Mouse (Mus musculus): ENCODE measurements around the gene Itpr2. TPM values are rescaled to one million over a fixed set of nuclear protein-coding genes. Genes with fewer than 3 reads are reported as not detected.

Itpr2 gene
- polyA plus RNA-seq, 1 experiment from 2014 or later, result 14.4 TPM

DNA sequence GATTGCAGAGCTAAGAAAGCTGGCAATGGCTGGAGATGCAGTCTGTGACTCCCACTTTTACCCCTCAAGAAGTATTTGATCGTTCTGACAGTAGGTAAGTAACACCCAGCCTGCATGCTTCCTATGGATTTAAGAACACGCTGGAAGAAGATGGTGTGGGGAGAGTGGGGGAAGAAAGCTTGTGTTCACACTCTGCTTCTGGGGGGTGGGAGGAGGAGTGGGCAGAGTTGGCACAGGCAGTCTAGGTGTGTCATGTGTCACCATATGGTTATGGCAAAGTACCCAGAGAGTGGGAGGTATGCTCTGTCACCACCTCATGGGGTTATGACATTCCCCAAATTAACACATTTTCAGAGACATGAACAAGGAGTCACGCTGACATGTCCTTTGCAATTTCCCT is 377.5 kb downstream of the Itpr2 start:
- no peak overlapping the region for H3K4me2 ChIP-seq (ENCODE audit: low read depth, low read length)
- no peak for ATAC-seq (ENCODE audit: low read depth)
- H3K9ac ChIP-seq (ENCODE audit: low read length), result no peak overlapping the region
- H3K4me1 ChIP-seq (replicated peaks; ENCODE audit: control insufficient read depth, insufficient read depth, low read length), result no peaks in the 10 kb centered on the region
- no peaks in the 10 kb centered on the region for H3K27me3 ChIP-seq (ENCODE audit: control insufficient read depth, insufficient read depth, low read depth, low read length)
- H3K36me3 ChIP-seq (ENCODE audit: control insufficient read depth, insufficient read depth, low read length), result no peaks in the 10 kb centered on the region
- 62% methylated on average over 3 of the region's 3 CpGs for WGBS
- no peak overlapping the region for H3K4me3 ChIP-seq (ENCODE audit: low read length)
- H3K9me3 ChIP-seq (ENCODE audit: control insufficient read depth, low read length), result no peaks in the 10 kb centered on the region
- no peak overlapping the region for H3K27ac ChIP-seq (ENCODE audit: low read length)

DNA sequence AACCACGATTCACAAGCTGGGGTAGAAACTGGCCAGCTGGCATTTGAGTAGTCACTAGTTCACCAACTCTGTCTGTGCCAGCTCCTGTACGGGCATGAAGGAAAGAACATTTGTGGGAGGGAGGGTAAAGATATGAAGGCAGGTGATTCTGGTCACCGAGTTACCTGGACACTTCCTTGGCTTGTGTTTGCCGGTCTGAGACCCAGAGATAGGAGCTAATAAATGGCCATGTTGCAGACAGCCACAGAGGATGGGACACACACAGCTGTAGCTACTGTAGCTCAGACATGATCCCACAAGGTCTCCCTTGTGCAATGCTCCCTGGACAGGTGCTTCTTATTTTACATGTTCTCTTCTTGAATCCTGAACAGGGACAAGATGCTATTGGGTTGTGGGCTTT is 378.4 kb downstream of the Itpr2 start:
- no peak overlapping the region for H3K4me2 ChIP-seq (ENCODE audit: low read depth, low read length)
- no peaks in the 10 kb centered on the region for H3K4me1 ChIP-seq (replicated peaks; ENCODE audit: control insufficient read depth, insufficient read depth, low read length)
- ATAC-seq (ENCODE audit: low read depth), result no peak
- no peaks in the 10 kb centered on the region for H3K36me3 ChIP-seq (ENCODE audit: control insufficient read depth, insufficient read depth, low read length)
- no peaks in the 10 kb centered on the region for H3K9me3 ChIP-seq (ENCODE audit: control insufficient read depth, low read length)
- no peaks in the 10 kb centered on the region for H3K27me3 ChIP-seq (ENCODE audit: control insufficient read depth, insufficient read depth, low read depth, low read length)
- H3K4me3 ChIP-seq (ENCODE audit: low read length), result no peak overlapping the region
- 91% methylated on average over 4 of the region's 4 CpGs for WGBS
- H3K9ac ChIP-seq (ENCODE audit: low read length), result no peak overlapping the region
- no peak overlapping the region for H3K27ac ChIP-seq (ENCODE audit: low read length)

- H3K27ac ChIP-seq (ENCODE audit: low read length), result no peak overlapping the region
- H3K36me3 ChIP-seq (ENCODE audit: control insufficient read depth, insufficient read depth, low read length), result no peaks in the 10 kb centered on the region
- no peak for ATAC-seq (ENCODE audit: low read depth)
- H3K9me3 ChIP-seq (ENCODE audit: control insufficient read depth, low read length), result no peaks in the 10 kb centered on the region
- H3K4me1 ChIP-seq (replicated peaks; ENCODE audit: control insufficient read depth, insufficient read depth, low read length), result no peaks in the 10 kb centered on the region
- 85% methylated on average over 6 of the region's 6 CpGs for WGBS
- H3K4me3 ChIP-seq (ENCODE audit: low read length), result no peak overlapping the region
- no peak overlapping the region for H3K4me2 ChIP-seq (ENCODE audit: low read depth, low read length)
- H3K27me3 ChIP-seq (ENCODE audit: control insufficient read depth, insufficient read depth, low read depth, low read length), result no peaks in the 10 kb centered on the region
- H3K9ac ChIP-seq (ENCODE audit: low read length), result no peak overlapping the region
Measured at GRCm38 (mm10) chr6:146120172-146120571, 381.9 kb downstream of the Itpr2 start.

GRCm38 (mm10) chr6:146114731-146115302 is 387.2 kb downstream of the Itpr2 start:
- Histone ChIP-seq H3K4me1 (replicated peaks; ENCODE audit: control insufficient read depth, insufficient read depth, low read length) (peaks cover 21% of the 10 kb centered on the region; the same call in 1 of the 2 replicates), H3K4me3 (ENCODE audit: low read length) (no peak overlapping the region), H3K27ac (ENCODE audit: low read length) (no peak overlapping the region), H3K9ac (ENCODE audit: low read length) (no peak overlapping the region), H3K27me3 (ENCODE audit: control insufficient read depth, insufficient read depth, low read depth, low read length) (no peaks in the 10 kb centered on the region), H3K4me2 (ENCODE audit: low read depth, low read length) (peak overlapping the region; percentile 15; the same call in 1 of the 2 replicates), H3K9me3 (ENCODE audit: control insufficient read depth, low read length) (no peaks in the 10 kb centered on the region), H3K36me3 (ENCODE audit: control insufficient read depth, insufficient read depth, low read length) (no peaks in the 10 kb centered on the region)
- peak; percentile 34; the same call in 1 of the 2 replicates for ATAC-seq (ENCODE audit: low read depth)
- 10% methylated on average over 12 of the region's 12 CpGs for WGBS

DNA sequence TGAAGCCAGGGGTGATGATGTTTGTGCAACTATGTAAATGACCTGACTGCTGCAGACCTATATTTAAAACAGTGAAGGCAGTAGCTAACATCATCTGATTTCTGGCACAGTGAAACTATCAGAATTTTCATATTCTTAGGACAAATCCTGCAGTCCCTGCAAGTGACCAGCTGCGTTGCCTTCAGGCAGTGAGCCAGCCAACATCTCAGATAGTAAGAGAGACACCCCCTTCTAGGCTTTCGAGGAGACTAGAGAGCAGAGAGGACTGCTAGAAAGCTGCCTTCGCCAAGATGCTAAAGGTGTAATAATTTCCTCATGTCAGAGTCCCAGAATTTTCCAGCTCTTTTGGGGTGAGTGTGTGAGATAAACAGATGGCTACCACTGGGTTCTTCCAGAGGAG is 388.0 kb downstream of the Itpr2 start:
- ATAC-seq (ENCODE audit: low read depth), result no peak
- Histone ChIP-seq H3K27ac (ENCODE audit: low read length) (no peak overlapping the region), H3K4me1 (replicated peaks; ENCODE audit: control insufficient read depth, insufficient read depth, low read length) (peaks cover 21% of the 10 kb centered on the region; the same call in 1 of the 2 replicates), H3K4me2 (ENCODE audit: low read depth, low read length) (no peak overlapping the region), H3K9me3 (ENCODE audit: control insufficient read depth, low read length) (no peaks in the 10 kb centered on the region), H3K9ac (ENCODE audit: low read length) (no peak overlapping the region), H3K36me3 (ENCODE audit: control insufficient read depth, insufficient read depth, low read length) (no peaks in the 10 kb centered on the region), H3K4me3 (ENCODE audit: low read length) (no peak overlapping the region), H3K27me3 (ENCODE audit: control insufficient read depth, insufficient read depth, low read depth, low read length) (no peaks in the 10 kb centered on the region)
- WGBS, result 35% methylated on average over 3 of the region's 3 CpGs

DNA sequence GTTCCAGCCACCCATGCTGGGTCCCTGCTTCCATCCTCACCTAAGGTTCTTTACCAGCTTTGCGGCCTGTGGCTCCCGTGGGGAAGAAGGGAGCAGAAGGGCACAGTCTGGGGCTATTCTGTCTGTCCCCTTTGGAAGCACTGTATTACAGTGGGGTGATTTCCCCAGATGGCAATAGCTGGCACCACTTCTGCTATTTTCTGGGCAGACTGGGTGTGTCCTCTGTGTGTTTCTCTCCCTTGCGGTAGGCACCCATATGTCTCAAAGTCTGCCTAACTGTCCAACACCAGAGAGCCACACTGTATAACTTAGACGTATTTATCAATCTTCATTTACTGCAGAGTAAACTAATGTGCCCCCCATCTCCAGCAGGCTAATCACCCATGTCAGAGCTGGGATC is 388.9 kb downstream of the Itpr2 start:
- no peak overlapping the region for H3K9ac ChIP-seq (ENCODE audit: low read length)
- ATAC-seq (ENCODE audit: low read depth), result no peak
- no peak overlapping the region for H3K4me3 ChIP-seq (ENCODE audit: low read length)
- H3K4me1 ChIP-seq (replicated peaks; ENCODE audit: control insufficient read depth, insufficient read depth, low read length), result peaks cover 21% of the 10 kb centered on the region; the same call in 1 of the 2 replicates
- H3K27ac ChIP-seq (ENCODE audit: low read length), result no peak overlapping the region
- no peak overlapping the region for H3K4me2 ChIP-seq (ENCODE audit: low read depth, low read length)
- no peaks in the 10 kb centered on the region for H3K27me3 ChIP-seq (ENCODE audit: control insufficient read depth, insufficient read depth, low read depth, low read length)
- no peaks in the 10 kb centered on the region for H3K36me3 ChIP-seq (ENCODE audit: control insufficient read depth, insufficient read depth, low read length)
- H3K9me3 ChIP-seq (ENCODE audit: control insufficient read depth, low read length), result no peaks in the 10 kb centered on the region
- WGBS, result 68% methylated on average over 4 of the region's 4 CpGs

- WGBS, result 33% methylated on average over 7 of the region's 7 CpGs
Measured at GRCm38 (mm10) chr6:146112211-146112610, 389.8 kb downstream of the Itpr2 start.

DNA sequence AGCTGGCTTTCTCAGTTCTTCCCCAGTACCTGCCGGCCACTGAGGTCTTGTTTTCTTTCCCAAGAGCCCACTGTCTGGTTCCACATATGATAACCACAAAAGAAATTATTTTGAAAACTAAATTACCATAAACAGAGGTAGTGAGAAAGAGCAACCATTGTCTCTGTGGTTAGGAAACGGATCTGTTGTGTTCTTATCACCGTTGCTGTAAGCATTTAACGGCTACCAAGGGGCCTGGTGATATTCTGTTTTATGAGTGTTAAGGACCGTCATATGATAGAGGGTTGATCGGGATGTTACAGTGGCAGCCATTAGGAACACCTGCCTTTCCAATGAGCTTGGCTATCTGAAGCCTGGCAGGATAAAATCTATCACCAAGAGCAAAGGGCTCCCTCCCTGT is 390.2 kb downstream of the Itpr2 start:
- ATAC-seq (ENCODE audit: low read depth), result no peak

More at GRCm38 (mm10) chr6:146112211-146112610, 389.8 kb downstream of the Itpr2 start:
- Histone ChIP-seq H3K27ac (ENCODE audit: low read length) (no peak overlapping the region), H3K27me3 (ENCODE audit: control insufficient read depth, insufficient read depth, low read depth, low read length) (no peaks in the 10 kb centered on the region), H3K4me1 (replicated peaks; ENCODE audit: control insufficient read depth, insufficient read depth, low read length) (peaks cover 21% of the 10 kb centered on the region; the same call in 1 of the 2 replicates), H3K9me3 (ENCODE audit: control insufficient read depth, low read length) (no peaks in the 10 kb centered on the region), H3K36me3 (ENCODE audit: control insufficient read depth, insufficient read depth, low read length) (no peaks in the 10 kb centered on the region), H3K9ac (ENCODE audit: low read length) (no peak overlapping the region), H3K4me2 (ENCODE audit: low read depth, low read length) (no peak overlapping the region), H3K4me3 (ENCODE audit: low read length) (no peak overlapping the region)
- no peak for ATAC-seq (ENCODE audit: low read depth)

DNA sequence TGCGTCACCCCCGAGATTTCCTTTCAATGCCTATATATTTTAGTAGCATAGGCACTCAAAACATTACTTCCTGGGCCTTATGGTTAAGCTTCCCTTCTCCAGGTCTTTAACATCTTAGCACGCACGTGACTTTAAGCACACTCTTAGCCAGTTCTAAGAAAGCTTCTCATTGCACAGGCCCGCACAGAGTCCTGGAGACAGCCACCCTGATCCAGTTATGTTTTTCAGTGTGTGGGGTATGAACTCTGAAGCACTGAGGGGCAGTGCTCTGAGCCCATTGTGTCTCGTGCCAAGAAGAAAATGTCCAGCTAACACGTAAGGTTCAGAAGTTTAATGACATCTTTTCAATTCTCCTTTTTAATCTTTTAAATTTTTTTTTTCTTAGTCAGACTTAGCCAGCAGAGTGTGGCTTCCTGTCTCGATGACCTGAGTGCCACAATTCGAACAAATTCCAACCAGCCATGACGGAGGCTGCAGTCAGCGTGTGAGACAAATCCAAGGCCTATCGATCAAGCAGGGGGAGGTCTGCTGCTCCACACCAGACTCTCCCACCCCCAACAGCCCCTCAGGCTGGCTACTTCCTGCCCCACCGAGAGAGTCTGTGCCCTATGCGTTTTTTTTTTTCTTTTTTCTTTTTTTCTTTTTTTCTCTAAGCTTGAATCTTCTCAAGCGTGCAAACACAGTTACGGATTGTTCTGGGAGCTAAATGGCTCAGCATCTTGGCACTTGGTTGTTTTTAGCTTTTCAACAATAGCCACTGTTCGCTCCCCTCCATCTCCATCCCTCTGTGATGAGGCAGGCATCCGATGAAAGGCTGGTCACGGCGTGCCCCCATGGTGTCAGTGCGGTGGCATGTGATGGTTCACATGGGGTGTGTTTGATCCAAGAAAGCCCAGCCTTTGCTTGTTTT is 390.9 kb downstream of the Itpr2 start:
- no peaks in the 10 kb centered on the region for H3K27me3 ChIP-seq (ENCODE audit: control insufficient read depth, insufficient read depth, low read depth, low read length)
- WGBS, result 36% methylated on average over 21 of the region's 21 CpGs
- no peak overlapping the region for H3K27ac ChIP-seq (ENCODE audit: low read length)
- peak; percentile 72; the same call in 1 of the 2 replicates for ATAC-seq (ENCODE audit: low read depth)
- no peaks in the 10 kb centered on the region for H3K9me3 ChIP-seq (ENCODE audit: control insufficient read depth, low read length)
- H3K36me3 ChIP-seq (ENCODE audit: control insufficient read depth, insufficient read depth, low read length), result no peaks in the 10 kb centered on the region
- H3K4me3 ChIP-seq (ENCODE audit: low read length), result no peak overlapping the region
- H3K9ac ChIP-seq (ENCODE audit: low read length), result no peak overlapping the region
- H3K4me2 ChIP-seq (ENCODE audit: low read depth, low read length), result no peak overlapping the region
- H3K4me1 ChIP-seq (replicated peaks; ENCODE audit: control insufficient read depth, insufficient read depth, low read length), result peaks cover 21% of the 10 kb centered on the region; the same call in 1 of the 2 replicates

More for the DNA sequence above, 390.2 kb downstream of the Itpr2 start:
- no peaks in the 10 kb centered on the region for H3K36me3 ChIP-seq (ENCODE audit: control insufficient read depth, insufficient read depth, low read length)
- no peak overlapping the region for H3K27ac ChIP-seq (ENCODE audit: low read length)
- peaks cover 21% of the 10 kb centered on the region; the same call in 1 of the 2 replicates for H3K4me1 ChIP-seq (replicated peaks; ENCODE audit: control insufficient read depth, insufficient read depth, low read length)
- no peaks in the 10 kb centered on the region for H3K27me3 ChIP-seq (ENCODE audit: control insufficient read depth, insufficient read depth, low read depth, low read length)
- no peak overlapping the region for H3K4me3 ChIP-seq (ENCODE audit: low read length)
- H3K9ac ChIP-seq (ENCODE audit: low read length), result no peak overlapping the region
- no peak overlapping the region for H3K4me2 ChIP-seq (ENCODE audit: low read depth, low read length)
- 55% methylated on average over 6 of the region's 6 CpGs for WGBS
- no peaks in the 10 kb centered on the region for H3K9me3 ChIP-seq (ENCODE audit: control insufficient read depth, low read length)

Measured in lung, embryonic 16.5 days (tissue).